Mouse (Mus musculus) MEL-GATA-1-ER (cell line): ENCODE data around the gene Atp9a.
"Not testable (repeated sequence)": the region's sequence is repeated elsewhere in the genome, so short reads cannot be mapped to it uniquely, and the experiment has no call there.

Experiments
- DNase-seq: peaks from one replicate; pipeline ENCODE4 v3.0.0-alpha.2; 2012; ENCODE audit warnings: low read depth; ENCODE audit errors: extremely low read depth

Gene Atp9a

GRCm38 (mm10) chr2:168742059-168742627 is at the start of gene Atp9a:
Gene Atp9a, minus strand, starts transcription at chr2:168742409.
- no peak for DNase-seq

- DNase-seq, result no peak
Measured at GRCm38 (mm10) chr2:168791115-168791802, 49.0 kb upstream of the Atp9a start.

DNA sequence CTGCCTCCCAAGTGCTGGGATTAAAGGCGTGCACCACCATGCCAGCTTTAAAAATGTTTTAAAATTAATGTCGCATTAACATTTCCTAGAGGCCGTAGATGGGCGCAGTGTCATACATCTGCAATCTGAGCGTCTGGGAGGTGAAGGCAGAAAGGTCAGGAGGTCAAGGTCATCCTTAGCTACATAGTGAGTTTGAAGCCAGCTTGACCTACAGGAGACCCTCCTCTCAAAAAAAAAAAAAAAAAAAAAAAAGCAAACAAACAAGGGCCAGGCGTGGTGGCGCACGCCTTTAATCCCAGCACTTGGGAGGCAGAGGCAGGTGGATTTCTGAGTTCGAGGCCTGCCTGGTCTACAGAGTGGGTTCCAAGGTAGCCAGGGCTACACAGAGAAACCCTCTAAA is 44.0 kb upstream of the Atp9a start:
- no peak for DNase-seq

GRCm38 (mm10) chr2:168780596-168780995 is 38.4 kb upstream of the Atp9a start:
- DNase-seq, result no peak

- no peak for DNase-seq
Measured at GRCm38 (mm10) chr2:168780024-168780423, 37.8 kb upstream of the Atp9a start.

DNA sequence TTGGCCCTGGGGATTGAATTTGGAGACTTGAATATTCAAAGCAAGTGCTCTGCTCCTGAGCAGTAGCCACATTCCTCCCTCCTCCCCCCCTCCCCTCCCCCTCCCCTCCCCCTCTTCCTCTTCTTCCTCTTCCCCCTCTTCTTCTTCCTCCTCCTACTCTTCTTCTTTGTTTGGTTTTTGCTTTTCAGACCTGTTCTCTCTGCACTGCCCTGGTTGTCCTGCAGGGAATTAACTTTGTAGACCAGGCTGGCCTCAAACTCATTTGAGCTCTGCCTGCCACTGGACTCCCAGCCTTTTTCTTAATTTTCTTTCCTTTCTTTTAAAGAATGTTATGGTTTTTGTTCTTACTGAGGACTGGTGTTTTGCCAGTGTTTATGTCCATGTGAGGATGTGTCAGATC is 35.3 kb upstream of the Atp9a start:
- no peak for DNase-seq

- DNase-seq, result no peak
Measured at GRCm38 (mm10) chr2:168776238-168776637, 34.0 kb upstream of the Atp9a start.

GRCm38 (mm10) chr2:168769259-168769658 is 27.1 kb upstream of the Atp9a start:
- no peak for DNase-seq

- DNase-seq, result no peak
Measured at GRCm38 (mm10) chr2:168767582-168767981, 25.4 kb upstream of the Atp9a start, which contains the start of gene Sall4. Gene Sall4, minus strand, starts transcription at chr2:168767943.

DNA sequence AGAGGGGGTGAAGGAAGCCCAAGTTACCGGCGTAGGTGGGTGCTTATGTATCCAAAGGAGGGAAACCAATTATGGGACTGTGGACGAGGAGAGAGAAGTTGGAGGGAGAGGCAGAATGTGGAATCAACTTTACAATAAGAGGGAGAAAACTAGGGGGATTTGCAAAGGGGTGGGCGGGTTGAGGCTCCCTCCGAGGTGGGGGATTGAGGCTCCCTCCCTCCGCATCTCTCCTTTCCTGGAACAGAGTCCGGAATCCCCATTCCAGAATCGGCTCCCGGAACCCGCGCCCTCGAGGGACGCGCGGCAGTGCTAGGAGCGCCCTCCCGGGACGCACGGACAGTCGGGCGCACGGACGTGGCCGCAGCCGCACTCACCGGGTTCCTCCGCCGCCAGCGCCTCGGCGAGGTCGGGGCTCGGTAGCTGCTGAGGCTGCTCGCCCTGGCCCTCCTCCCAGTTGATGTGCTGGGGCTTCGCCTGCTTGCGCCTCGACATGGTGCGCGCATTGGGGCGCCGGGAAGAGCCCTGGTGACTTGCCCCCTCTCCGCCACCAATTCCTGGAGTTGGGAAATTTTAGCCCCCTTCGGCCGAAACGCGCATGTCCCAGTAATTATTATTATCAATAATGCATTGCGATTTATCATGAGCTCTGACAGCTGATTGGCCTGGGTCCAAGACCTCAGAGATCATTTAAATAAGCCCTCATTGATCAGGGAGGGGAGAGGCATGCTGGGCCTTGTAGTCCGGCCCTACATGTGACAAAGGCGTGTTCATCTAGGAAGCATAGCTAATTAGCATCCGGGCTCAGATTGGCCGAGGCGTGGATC is 24.5 kb upstream of the Atp9a start:
- DNase-seq, result no peak

GRCm38 (mm10) chr2:168765696-168766537 is 23.7 kb upstream of the Atp9a start:
- no peak for DNase-seq

DNA sequence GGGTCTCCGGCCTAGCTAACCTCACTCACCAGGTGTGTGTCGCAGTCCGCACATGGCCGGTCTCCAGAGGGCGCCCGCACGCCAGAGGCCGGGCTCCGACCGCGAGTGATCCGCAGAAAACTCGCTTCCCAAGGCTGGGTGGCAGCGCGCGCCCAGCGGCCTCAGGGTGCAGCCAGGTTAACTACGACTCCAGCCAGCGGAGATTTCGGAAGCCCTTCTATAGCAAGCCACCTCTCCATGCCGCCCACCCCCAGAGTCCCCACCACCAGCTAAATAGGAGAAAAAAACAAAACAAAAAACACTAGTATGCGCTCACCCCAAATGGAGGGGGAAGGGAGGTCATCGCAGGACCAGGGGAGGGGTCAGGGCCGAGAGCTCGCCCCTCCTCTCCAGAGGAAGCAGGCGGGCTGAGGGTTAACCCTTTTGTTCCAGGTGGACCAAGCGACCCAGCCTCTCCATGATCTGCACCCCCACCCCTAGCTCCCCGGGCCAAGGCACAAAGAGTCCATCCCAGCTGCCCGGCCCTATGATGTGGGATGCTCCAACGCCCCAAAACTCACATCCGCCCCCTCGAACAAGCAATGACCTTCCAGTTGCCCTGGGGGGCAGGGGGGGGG is 23.0 kb upstream of the Atp9a start:
- no peak for DNase-seq

- no peak for DNase-seq
Measured at GRCm38 (mm10) chr2:168764460-168764867, 22.3 kb upstream of the Atp9a start.

DNA sequence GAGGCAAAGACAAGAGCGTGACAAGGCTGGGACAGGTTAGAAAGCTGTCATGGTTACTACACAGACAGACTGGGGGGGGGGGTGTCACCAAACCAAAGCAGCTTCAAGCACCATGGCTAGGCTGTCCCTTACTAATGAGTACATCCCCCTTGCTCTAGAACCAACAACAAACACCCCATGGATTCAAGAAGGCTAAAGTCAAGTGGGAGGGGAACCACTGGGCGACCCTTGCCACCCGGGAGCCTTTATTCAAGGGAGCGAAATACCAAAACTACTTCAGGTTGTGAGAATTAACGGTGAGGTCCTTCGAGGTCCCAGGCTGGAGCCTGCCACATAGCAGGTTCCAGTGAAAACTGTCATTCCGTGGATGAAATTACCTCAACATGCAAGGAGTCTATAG is 21.6 kb upstream of the Atp9a start:
- DNase-seq, result no peak

- DNase-seq, result no peak
Measured at GRCm38 (mm10) chr2:168762411-168762815, 20.2 kb upstream of the Atp9a start.

- no peak for DNase-seq
Measured at GRCm38 (mm10) chr2:168761954-168762353, 19.7 kb upstream of the Atp9a start.

DNA sequence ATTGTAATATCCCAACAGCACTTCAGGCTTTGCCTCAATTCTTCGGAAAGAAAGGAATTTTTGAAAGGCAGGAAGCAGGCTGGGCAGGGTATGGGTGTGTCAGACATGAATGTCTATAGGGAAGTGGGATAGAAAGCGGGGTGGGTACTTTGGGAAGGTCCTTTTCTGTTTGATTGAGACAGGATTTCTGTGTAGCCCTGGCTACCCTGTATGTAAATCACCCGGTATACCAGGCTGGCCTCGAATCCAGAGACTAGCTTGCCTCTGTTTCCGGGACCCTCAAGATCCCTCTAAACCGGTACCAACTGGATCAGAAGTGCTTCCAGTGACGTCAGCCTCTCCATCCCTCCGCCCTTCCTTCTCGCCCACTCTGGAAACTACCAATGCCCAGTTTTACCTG is 18.9 kb upstream of the Atp9a start:
- no peak for DNase-seq

DNA sequence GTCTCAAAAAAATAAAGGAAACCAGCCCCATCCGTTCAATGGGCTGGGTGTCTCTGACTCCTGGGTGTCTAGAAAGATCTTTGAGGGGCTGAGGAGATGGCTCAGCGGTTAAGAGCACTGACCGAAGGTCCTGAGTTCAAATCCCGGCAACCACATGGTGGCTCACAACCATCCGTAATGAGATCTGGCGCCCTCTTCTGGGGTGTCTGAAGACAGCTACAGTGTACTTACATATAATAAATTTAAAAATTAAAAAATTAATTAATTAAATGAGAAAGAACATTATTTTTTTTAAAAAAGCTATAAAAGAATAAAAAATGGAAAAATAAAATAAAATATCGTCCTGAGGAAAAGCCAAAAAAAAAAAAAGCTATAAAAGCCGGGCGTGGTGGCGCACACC is 2.2 kb upstream of the Atp9a start:
- DNase-seq, result not testable (repeated sequence)

DNA sequence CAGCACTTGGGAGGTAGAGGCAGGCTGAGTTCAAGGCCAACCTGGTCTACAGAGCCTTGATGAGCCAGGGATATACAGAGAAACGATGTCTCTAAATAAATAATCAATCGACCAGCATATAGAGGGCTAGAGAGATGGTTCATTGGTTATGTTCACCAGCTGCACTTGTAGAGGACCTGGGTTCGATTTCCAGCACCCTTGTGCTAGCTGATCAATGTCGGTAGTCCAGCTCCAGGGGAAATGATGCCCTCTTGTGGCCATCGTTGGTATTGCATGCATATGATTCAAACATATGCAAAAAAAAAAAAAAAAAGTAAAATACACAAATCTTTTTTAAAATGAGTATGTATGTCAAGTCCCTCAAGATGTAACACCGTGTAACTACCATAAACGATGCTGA is 440 bp upstream of the Atp9a start:
- no peak for DNase-seq

GRCm38 (mm10) chr2:168741273-168742058 is 743 bp downstream of the Atp9a start:
- no peak for DNase-seq
